Mouse (Mus musculus) hindlimb bud, embryonic 11.5 days (tissue): Measurements from ENCODE around the gene Fam229a.

Experiments
- DNase-seq: peaks from one replicate; pipeline ENCODE4 v3.0.0-alpha.2; 2012; ENCODE audit warnings: low read depth, low spot score; ENCODE audit errors: extremely low spot score

Gene Fam229a

GRCm38 (mm10) chr4:129495672-129496562 is 4.9 kb downstream of the Fam229a start:
- no peak for DNase-seq

- no peak for DNase-seq
Measured at GRCm38 (mm10) chr4:129496631-129497030, 5.6 kb downstream of the Fam229a start.

- no peak for DNase-seq
Measured at GRCm38 (mm10) chr4:129498941-129499340, 8.0 kb downstream of the Fam229a start.

GRCm38 (mm10) chr4:129500017-129500416 is 9.0 kb downstream of the Fam229a start:
- DNase-seq: no peak

GRCm38 (mm10) chr4:129500607-129501566 is 9.9 kb downstream of the Fam229a start:
- no peak for DNase-seq

- no peak for DNase-seq
Measured at GRCm38 (mm10) chr4:129502327-129502888, 11.4 kb downstream of the Fam229a start.

GRCm38 (mm10) chr4:129502901-129503444 is 12.0 kb downstream of the Fam229a start:
- DNase-seq: no peak

GRCm38 (mm10) chr4:129505511-129505910 is 14.5 kb downstream of the Fam229a start:
- DNase-seq: no peak

- no peak for DNase-seq
Measured at GRCm38 (mm10) chr4:129507434-129508236, 16.6 kb downstream of the Fam229a start.

GRCm38 (mm10) chr4:129508237-129508515 is 17.2 kb downstream of the Fam229a start:
- DNase-seq: no peak

GRCm38 (mm10) chr4:129508834-129509600 is 18.0 kb downstream of the Fam229a start:
- no peak for DNase-seq

GRCm38 (mm10) chr4:129509650-129510049 is 18.7 kb downstream of the Fam229a start:
- no peak for DNase-seq

- DNase-seq: no peak
Measured at GRCm38 (mm10) chr4:129510723-129511412, 19.9 kb downstream of the Fam229a start.

GRCm38 (mm10) chr4:129511413-129512096 is 20.6 kb downstream of the Fam229a start:
- DNase-seq: no peak

- DNase-seq: no peak
Measured at GRCm38 (mm10) chr4:129513086-129513767, 22.2 kb downstream of the Fam229a start, which contains the start of gene Marcksl1. TSS of gene Marcksl1 (plus strand) at chr4:129513581.

GRCm38 (mm10) chr4:129513891-129514290 is 22.9 kb downstream of the Fam229a start:
- DNase-seq: no peak

- no peak for DNase-seq
Measured at GRCm38 (mm10) chr4:129514300-129514898, 23.4 kb downstream of the Fam229a start.
